7 mouse cellular contexts compared by ENCODE assay signal in genomic region chr15:84986171-84987019, GRCm38 (mm10). TPM values are rescaled to one million over a fixed set of nuclear protein-coding genes. Genes with fewer than 3 reads are reported as not detected.
DNase-seq lines count a peak whose midpoint lies in the region; ATAC-seq lines count a peak whose summit lies in the region.

No protein-coding gene starts in this region.

- peak overlapping the region; percentile 87 for H3K4me3 ChIP-seq in neural tube, embryonic 11.5 days (ENCODE audit: low read depth, low read length)
- peak overlapping the region; percentile 86 for H3K4me3 ChIP-seq in forebrain, embryonic 12.5 days (replicated peaks)
- peak overlapping the region; percentile 67 for H3K4me3 ChIP-seq in liver, embryonic 13.5 days (replicated peaks)
- peak overlapping the region; percentile 78 for H3K4me3 ChIP-seq in stomach, embryonic 15.5 days (replicated peaks)

- no peak for DNase-seq in neural tube, embryonic 11.5 days (ENCODE audit: low spot score)
- no peak for DNase-seq in neural tube, embryonic 10.5 days (ENCODE audit: extremely low spot score, low spot score)
- DNase-seq in liver, embryonic 13.5 days = no peak
- DNase-seq in kidney, postnatal 14 days = no peak

- H3K36me3 ChIP-seq in neural tube, embryonic 11.5 days (ENCODE audit: control insufficient read depth, insufficient read depth, low read length) = no peaks in the 10 kb centered on the region
- no peaks in the 10 kb centered on the region for H3K36me3 ChIP-seq in forebrain, embryonic 12.5 days (replicated peaks)
- no peaks in the 10 kb centered on the region for H3K36me3 ChIP-seq in liver, embryonic 13.5 days
- no peaks in the 10 kb centered on the region for H3K36me3 ChIP-seq in stomach, embryonic 15.5 days

- peak overlapping the region; percentile 92 for H3K9ac ChIP-seq in neural tube, embryonic 11.5 days (ENCODE audit: low read length)
- H3K9ac ChIP-seq in forebrain, embryonic 12.5 days = peak overlapping the region; percentile 92
- no peak overlapping the region for H3K9ac ChIP-seq in liver, embryonic 13.5 days
- H3K9ac ChIP-seq in stomach, embryonic 15.5 days = no peak overlapping the region

- no peaks in the 10 kb centered on the region; the same call in 1 of the 2 replicates for H3K27me3 ChIP-seq in neural tube, embryonic 11.5 days (ENCODE audit: control insufficient read depth, insufficient read depth, low read length)
- H3K27me3 ChIP-seq in forebrain, embryonic 12.5 days = peaks cover 8% of the 10 kb centered on the region; the same call in 1 of the 2 replicates
- peaks cover 38% of the 10 kb centered on the region for H3K27me3 ChIP-seq in liver, embryonic 13.5 days
- no peaks in the 10 kb centered on the region for H3K27me3 ChIP-seq in stomach, embryonic 15.5 days (replicated peaks)

- peak overlapping the region; percentile 81 for H3K4me2 ChIP-seq in neural tube, embryonic 11.5 days (ENCODE audit: low read depth)
- H3K4me2 ChIP-seq in forebrain, embryonic 12.5 days = peak overlapping the region; percentile 70
- peak overlapping the region; percentile 92 for H3K4me2 ChIP-seq in liver, embryonic 13.5 days
- peak overlapping the region; percentile 88 for H3K4me2 ChIP-seq in stomach, embryonic 15.5 days

- WGBS in neural tube, embryonic 11.5 days = 74% methylated on average over 4 of the region's 4 CpGs
- 65% methylated on average over 4 of the region's 4 CpGs for WGBS in forebrain, embryonic 12.5 days
- 35% methylated on average over 4 of the region's 4 CpGs for WGBS in liver, embryonic 13.5 days (ENCODE audit: insufficient replicate concordance)
- 66% methylated on average over 4 of the region's 4 CpGs for WGBS in stomach, embryonic 15.5 days

- peaks cover 7% of the 10 kb centered on the region for H3K4me1 ChIP-seq in neural tube, embryonic 11.5 days (ENCODE audit: control insufficient read depth, insufficient read depth, low read length)
- peaks cover 40% of the 10 kb centered on the region for H3K4me1 ChIP-seq in forebrain, embryonic 12.5 days
- H3K4me1 ChIP-seq in liver, embryonic 13.5 days (replicated peaks) = peaks cover 23% of the 10 kb centered on the region
- peaks cover 22% of the 10 kb centered on the region for H3K4me1 ChIP-seq in stomach, embryonic 15.5 days

- no peak for ATAC-seq in neural tube, embryonic 11.5 days (ENCODE audit: insufficient read depth, low FRiP score, low TSS enrichment)
- ATAC-seq in forebrain, embryonic 12.5 days (ENCODE audit: low FRiP score) = no peak
- no peak for ATAC-seq in liver, embryonic 13.5 days (ENCODE audit: low read depth)
- ATAC-seq in stomach, embryonic 15.5 days (ENCODE audit: insufficient read depth, low FRiP score, low read depth) = no peak
- no peak for ATAC-seq in CD4-positive, CD25-positive, alpha-beta regulatory T cell, adult 4 months

- H3K9me3 ChIP-seq in neural tube, embryonic 11.5 days (ENCODE audit: control insufficient read depth, low read length) = no peaks in the 10 kb centered on the region
- no peaks in the 10 kb centered on the region for H3K9me3 ChIP-seq in forebrain, embryonic 12.5 days
- no peaks in the 10 kb centered on the region for H3K9me3 ChIP-seq in liver, embryonic 13.5 days (replicated peaks)
- H3K9me3 ChIP-seq in stomach, embryonic 15.5 days = no peaks in the 10 kb centered on the region

- no peak overlapping the region for H3K27ac ChIP-seq in neural tube, embryonic 11.5 days (ENCODE audit: low read depth, low read length)
- no peak overlapping the region for H3K27ac ChIP-seq in forebrain, embryonic 12.5 days
- H3K27ac ChIP-seq in liver, embryonic 13.5 days = no peak overlapping the region
- no peak overlapping the region for H3K27ac ChIP-seq in stomach, embryonic 15.5 days

RNA-seq across cellular contexts. Expression of gene 5031439G07Rik, which starts 2.0 kb away (rescaled TPM):
- polyA plus RNA-seq in neural tube, embryonic 11.5 days (2014; fragmentation: Nextera tagmentation; extraction: Ambion mirVana) = 36.4 and 39.3 TPM in 2 replicates
- polyA plus RNA-seq in forebrain, embryonic 12.5 days (2016; fragmentation: Nextera tagmentation; extraction: Ambion mirVana) = 14.2 and 14.5 TPM in 2 replicates
- polyA plus RNA-seq in liver, embryonic 13.5 days (2015; fragmentation: Nextera tagmentation; extraction: Ambion mirVana) = 1.2 TPM in 2 replicates
- polyA plus RNA-seq in stomach, embryonic 15.5 days (2015; fragmentation: Nextera tagmentation; extraction: Ambion mirVana) = 13.7 and 16.2 TPM in 2 replicates
- 1 to 10 TPM; 1.4 to 2.0 TPM for polyA plus RNA-seq in CD4-positive, CD25-positive, alpha-beta regulatory T cell, adult 4 months (2017; shearing (Covaris generic))

RNA-seq across cellular contexts. Expression of gene Upk3a, which starts 30.5 kb away (rescaled TPM):
- not detected in 2 replicates for polyA plus RNA-seq in neural tube, embryonic 11.5 days (2014; fragmentation: Nextera tagmentation; extraction: Ambion mirVana)
- 0.24 TPM in 1 of 2 replicates, not detected in the other for polyA plus RNA-seq in forebrain, embryonic 12.5 days (2016; fragmentation: Nextera tagmentation; extraction: Ambion mirVana)
- not detected in 2 replicates for polyA plus RNA-seq in liver, embryonic 13.5 days (2015; fragmentation: Nextera tagmentation; extraction: Ambion mirVana)
- polyA plus RNA-seq in stomach, embryonic 15.5 days (2015; fragmentation: Nextera tagmentation; extraction: Ambion mirVana) = 6.8 and 8.6 TPM in 2 replicates
- polyA plus RNA-seq in CD4-positive, CD25-positive, alpha-beta regulatory T cell, adult 4 months (2017; shearing (Covaris generic)) = not detected

RNA-seq across cellular contexts. Expression of gene Fam118a, which starts 42.4 kb away (rescaled TPM):
- polyA plus RNA-seq in neural tube, embryonic 11.5 days (2014; fragmentation: Nextera tagmentation; extraction: Ambion mirVana) = 29.3 and 29.4 TPM in 2 replicates
- 22.1 and 23.6 TPM in 2 replicates for polyA plus RNA-seq in forebrain, embryonic 12.5 days (2016; fragmentation: Nextera tagmentation; extraction: Ambion mirVana)
- 8.6 and 8.7 TPM in 2 replicates for polyA plus RNA-seq in liver, embryonic 13.5 days (2015; fragmentation: Nextera tagmentation; extraction: Ambion mirVana)
- polyA plus RNA-seq in stomach, embryonic 15.5 days (2015; fragmentation: Nextera tagmentation; extraction: Ambion mirVana) = 29.8 and 30.4 TPM in 2 replicates
- 10 to 100 TPM; 38.3 to 46.1 TPM for polyA plus RNA-seq in CD4-positive, CD25-positive, alpha-beta regulatory T cell, adult 4 months (2017; shearing (Covaris generic))

Comparison
In these comparisons a context has a peak if more than half of its experiments do, and no peak if none do; other contexts are left out.
1. H3K9ac ChIP-seq: peak in neural tube, embryonic 11.5 days (single experiment) and forebrain, embryonic 12.5 days (single experiment); none in liver, embryonic 13.5 days (single experiment) and stomach, embryonic 15.5 days (single experiment).
2. Peak in every context shown above with its lines, with median percentiles within 50 percentile points of each other: H3K4me2 ChIP-seq and H3K4me3 ChIP-seq.